Mouse (Mus musculus): ENCODE measurements around the gene Lnpep.
"Not testable (repeated sequence)": the region's sequence is repeated elsewhere in the genome, so short reads cannot be mapped to it uniquely, and the experiment has no call there.

Lnpep gene

DNA sequence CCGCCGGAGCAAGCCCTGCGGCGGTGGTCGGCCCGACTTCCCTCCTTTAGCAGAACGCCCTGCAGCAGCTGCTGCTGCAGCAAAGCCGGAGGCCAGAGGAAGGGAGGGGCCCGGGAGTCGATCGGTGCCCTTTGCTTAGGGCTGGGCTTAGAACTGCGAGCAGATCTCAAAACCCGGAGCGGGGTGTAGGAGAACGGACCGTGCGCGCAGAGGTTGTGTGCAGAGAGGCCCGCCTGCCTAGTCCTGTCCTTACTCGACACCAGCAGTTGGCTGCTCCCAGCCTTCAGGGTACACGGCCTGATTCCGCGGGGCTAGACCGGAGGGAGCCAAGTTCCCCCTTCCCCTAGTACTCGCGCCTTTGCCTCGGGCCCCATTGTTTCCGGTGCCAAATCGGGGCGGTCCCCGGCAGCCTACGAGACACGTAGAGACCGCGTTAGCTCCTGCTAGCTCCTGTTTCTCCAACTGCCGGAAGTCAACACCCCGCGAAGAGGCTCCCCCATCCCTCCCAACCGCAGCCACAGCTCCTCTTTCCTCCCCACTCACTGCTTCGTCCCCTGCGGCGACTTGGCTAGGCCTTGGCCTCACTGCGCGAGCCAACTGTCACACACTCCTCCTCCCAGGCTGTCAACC is at the start of gene Lnpep:
Lnpep (minus strand) TSS at position 94 of the 630 bp plus-strand sequence.
- DNase-seq (ENCODE audit: low read depth), result peak; percentile 87

GRCm38 (mm10) chr17:17655829-17656176 is 31.0 kb upstream of the Lnpep start:
- DNase-seq (ENCODE audit: low read depth), result no peak

DNA sequence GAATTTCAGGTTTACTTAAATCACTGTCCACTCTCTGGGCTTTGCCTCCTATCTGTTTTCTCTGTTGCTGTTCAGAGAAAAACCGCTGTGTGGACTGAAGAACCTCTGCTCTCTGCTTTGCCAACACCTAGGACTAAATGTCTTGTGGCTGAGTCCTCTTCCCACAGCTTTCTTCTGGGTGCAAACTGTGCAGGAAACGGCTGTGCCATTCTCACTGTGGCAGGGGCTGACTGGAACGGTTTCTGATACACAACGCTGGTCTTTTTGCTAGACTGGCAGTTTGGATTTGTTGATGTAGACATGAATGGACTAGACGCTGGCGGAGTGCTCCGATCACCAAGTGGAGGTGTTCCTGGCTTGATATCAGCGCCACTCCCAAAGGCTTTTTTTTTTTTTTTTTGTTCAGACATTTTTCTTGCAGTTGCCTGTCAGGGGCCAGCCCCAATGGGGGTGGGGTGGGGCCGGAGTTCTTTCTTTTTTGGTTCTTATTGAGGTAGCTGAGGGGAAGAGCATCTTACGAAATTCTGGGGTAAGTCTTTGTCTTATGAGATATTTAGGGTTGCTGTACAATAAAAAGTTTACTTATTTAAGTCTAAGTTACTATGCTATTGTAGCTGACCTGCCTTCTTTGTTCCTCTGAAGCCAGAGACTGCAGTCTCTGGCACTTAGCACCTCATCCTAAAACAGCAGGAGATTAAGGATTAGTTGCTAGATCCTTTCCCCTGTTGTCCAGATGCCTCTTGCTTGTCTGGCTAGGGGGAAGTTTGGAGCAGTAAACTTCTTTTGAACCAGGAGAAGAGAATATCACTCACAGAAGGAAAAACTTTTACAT is 30.4 kb upstream of the Lnpep start:
- no peak for DNase-seq (ENCODE audit: low read depth)

GRCm38 (mm10) chr17:17652570-17652969 is 27.7 kb upstream of the Lnpep start:
- DNase-seq (ENCODE audit: low read depth), result no peak

DNA sequence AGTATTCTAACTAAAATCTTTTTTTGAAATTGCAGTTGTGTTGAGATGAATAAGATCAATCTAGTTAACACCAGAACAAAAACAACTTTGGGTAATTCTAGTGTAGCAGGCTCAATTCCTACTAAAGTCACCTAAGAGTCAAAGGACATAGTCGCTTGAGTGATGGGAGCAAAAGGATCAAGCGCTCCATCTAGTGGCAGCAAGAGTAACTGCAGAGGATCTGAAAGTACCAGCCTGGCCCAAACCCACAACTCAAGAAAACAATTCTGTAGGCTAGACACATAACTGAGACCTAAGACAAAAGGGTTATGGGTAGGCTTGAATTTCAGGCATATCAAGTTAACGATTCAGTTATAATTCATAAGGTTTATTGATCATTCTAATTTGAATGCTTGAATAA is 20.9 kb upstream of the Lnpep start:
- DNase-seq (ENCODE audit: low read depth), result peak; percentile 64

- no peak for DNase-seq (ENCODE audit: low read depth)
Measured at GRCm38 (mm10) chr17:17637387-17637786, 12.5 kb upstream of the Lnpep start.

- no peak for DNase-seq (ENCODE audit: low read depth)
Measured at GRCm38 (mm10) chr17:17636147-17636546, 11.3 kb upstream of the Lnpep start.

- DNase-seq (ENCODE audit: low read depth), result no peak
Measured at GRCm38 (mm10) chr17:17634033-17634432, 9.2 kb upstream of the Lnpep start.

DNA sequence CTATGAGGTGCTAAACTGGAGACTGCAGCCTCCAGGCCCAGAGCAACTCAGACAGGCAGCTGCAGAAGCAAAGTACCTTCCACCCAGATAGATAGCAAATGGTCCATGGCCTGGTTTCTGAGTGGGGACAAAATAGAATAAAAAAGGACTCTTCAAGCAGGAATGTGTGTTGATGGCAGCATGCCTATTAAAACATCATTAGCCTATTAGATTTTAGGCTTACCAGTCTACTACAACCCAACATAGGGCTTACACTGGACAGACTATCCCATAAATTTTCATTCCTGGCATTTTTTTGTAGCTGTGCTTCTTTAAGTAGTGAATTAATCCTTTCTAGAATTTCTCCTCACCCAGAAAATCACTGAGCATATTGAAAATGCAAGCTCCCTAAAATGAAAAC is 7.1 kb upstream of the Lnpep start:
- DNase-seq (ENCODE audit: low read depth), result no peak

- not testable (repeated sequence) for DNase-seq (ENCODE audit: low read depth)
Measured at GRCm38 (mm10) chr17:17628237-17628879, 3.5 kb upstream of the Lnpep start.

DNA sequence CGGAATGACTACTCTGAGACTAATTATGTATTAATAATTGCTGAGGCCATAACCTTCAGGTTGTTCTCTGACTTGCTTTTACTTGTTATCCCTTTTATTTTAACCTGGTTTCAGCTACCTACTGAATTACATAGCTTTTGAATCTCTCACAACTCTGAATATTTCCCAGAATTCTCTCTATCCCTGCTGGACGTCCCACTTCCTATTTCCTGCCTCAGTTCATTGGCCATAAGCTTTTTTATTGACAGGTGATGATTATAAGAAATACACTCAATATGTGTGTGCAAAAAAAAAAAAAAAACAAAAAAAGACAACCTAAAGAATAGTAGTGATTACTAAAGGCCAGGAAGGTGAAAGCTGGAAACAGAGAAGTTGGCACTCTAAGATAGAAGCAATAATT is 2.7 kb upstream of the Lnpep start:
- no peak for DNase-seq (ENCODE audit: low read depth)

DNA sequence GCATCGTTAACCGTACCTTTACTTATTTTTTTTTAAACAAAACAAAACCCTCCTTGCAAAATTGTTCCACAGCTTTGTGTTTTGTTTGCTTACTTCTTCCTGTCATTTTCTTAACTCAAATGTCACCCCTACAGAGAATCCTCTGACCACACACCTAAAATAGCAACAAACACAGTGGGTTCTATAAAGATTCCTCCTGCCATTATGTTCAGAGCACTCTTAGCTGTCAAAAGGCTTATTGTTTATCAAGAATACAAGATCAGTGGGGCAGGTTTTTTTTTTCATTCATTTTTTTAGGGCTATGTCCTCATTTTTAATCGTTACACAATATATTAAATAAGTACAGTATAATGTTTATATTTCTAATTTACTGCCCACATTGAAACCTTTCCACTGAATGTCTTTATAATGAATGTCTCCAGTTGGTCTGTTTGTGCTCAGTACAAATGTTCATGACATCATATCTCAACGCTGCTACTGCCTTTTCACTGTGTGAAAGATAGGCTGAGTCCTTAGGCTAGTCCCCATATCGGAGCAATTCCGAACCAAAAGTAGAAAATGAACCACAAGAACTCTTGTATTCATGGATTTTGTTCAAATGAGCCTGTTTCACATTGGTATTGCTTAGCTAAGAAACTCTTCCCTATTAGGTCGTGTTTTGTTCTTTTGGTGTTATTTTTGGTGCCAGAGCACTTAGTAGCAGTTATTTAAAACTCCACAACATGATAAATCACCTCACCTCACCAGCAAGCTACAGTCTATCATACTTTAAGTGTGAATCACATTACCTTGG is 1.2 kb upstream of the Lnpep start:
- DNase-seq (ENCODE audit: low read depth), result no peak

- peak; percentile 92 for DNase-seq (ENCODE audit: low read depth)
Measured at GRCm38 (mm10) chr17:17624421-17624956, 361 bp downstream of the Lnpep start.

GRCm38 (mm10) chr17:17623890-17624420 is 895 bp downstream of the Lnpep start:
- DNase-seq (ENCODE audit: low read depth), result no peak

DNA sequence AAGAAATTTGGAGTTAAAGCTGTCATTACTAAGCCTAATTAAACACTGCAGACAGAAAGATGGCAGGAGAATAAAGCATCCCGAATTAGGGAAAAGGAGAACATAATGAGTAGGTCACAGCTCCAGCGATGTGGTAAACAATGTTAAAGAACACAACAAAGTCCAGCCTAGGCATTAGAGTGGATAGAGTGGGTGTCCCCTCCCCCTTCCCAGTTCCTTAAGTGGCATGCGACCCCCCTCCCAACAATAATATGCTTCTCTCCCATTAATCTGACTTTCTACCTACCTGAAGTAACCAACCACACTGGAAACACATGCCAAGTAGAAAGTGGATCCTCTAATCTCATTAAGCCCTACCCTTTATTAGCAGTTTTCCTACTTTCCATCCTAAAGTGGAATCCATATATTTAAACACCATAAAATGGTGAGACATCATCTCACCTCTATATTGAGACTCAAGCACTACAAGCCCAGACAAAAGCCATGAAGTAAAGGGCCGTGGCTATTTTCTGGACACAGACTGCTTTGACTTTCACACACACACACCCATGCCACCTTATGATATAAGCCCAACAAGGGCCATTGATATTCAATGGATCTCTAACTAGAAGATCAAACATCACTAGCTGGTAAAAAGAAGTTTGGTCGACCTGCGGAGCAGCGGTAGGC is 1.5 kb downstream of the Lnpep start:
- no peak for DNase-seq (ENCODE audit: low read depth)

DNA sequence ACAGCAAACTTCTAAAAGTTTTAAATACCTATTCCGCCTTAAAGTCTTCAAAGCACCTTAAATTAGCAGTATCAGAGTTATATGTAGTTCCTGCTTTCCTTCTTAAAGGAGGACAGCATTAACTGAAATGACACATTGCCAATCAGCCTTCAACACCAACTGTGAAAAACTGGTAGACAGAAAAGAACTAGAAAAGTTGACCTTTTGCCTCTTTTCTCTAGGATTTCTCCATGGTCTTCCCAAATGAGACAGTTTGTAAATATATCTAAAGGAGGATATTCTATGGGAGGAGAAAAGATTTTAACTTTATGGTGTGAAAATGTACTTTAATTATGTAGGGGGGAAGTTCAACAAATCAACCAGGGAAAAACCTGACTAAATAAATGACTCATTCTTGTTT is 2.3 kb downstream of the Lnpep start:
- no peak for DNase-seq (ENCODE audit: low read depth)

DNA sequence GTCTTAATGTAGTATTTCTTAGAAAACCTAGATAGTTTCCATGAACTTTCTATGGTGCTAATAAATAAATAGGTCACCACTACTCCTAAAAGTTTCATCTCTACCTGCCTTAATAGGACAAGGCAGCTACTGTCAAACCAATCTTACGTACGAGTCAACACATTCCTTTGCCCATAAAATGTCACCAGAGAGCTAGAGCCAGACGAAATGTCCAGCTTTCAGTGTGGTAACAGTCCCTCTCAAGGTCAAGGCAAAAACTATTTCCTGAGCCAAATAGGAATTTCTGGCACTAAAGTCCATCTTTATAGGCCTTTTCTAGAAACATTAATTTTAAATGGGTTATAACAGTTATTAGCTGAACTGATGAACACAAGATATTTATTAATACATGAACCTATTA is 3.3 kb downstream of the Lnpep start:
- DNase-seq (ENCODE audit: low read depth), result no peak

DNA sequence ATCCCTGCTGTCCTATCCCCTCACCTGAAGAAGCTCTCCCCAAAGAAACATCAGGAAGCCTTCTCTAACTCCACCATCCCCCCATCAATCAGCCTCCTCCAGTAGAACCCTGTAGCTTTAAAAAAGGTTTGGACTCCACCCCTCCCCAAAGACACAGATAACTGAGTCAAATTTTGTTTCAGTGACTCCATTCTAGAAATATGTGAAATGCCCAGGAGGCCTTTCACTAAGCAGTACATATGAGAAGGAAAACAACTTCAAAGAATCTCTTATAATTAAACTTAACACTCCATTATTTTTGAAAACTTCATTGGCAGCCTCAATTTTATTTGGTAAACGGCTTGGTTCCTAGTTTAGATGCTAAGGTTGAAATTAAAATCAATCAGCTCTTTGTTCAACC is 6.4 kb downstream of the Lnpep start:
- no peak for DNase-seq (ENCODE audit: low read depth)

- DNase-seq (ENCODE audit: low read depth), result no peak
Measured at GRCm38 (mm10) chr17:17617440-17618204, 7.2 kb downstream of the Lnpep start.

DNA sequence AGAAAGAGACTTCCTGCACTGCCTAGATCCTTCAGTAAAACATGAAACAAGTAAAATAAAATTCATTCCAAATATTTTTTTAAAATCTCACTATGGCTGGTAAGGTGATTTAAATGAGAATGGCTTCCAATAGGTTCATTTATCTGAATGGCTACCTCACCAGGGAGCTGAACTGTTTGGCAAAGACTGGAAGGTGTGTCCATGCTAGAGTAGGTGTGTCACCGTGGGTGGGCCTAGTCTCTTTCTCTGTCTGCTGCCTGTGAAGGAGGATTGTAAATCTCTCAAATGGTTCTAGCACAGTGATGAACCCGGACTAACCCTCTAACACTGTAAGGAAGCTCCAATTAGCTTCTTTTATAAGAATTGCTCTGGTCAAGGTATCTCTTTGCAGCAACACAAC is 12.5 kb downstream of the Lnpep start:
- DNase-seq (ENCODE audit: low read depth), result no peak

- DNase-seq (ENCODE audit: low read depth), result no peak
Measured at GRCm38 (mm10) chr17:17609523-17609922, 15.3 kb downstream of the Lnpep start.
